Mouse (Mus musculus) intestine, postnatal 0 days (tissue): ENCODE measurements around the gene Dnaaf1. TPM values are rescaled to one million over a fixed set of nuclear protein-coding genes. Genes with fewer than 3 reads are reported as not detected.

Source experiments
- ATAC-seq: fragments of 200-750 bp; cut with Nextera tagmentation; 2 replicates; pipeline ENCODE4 v1.8.0; 2017; ENCODE audit warnings: mild to moderate bottlenecking, moderate TSS enrichment, moderate library complexity
- H3K27ac ChIP-seq: fragments of 300-500 bp; sonication (generic); 2 replicates; pipeline ENCODE4 v1.5.1; 2014; ENCODE audit warnings: mild to moderate bottlenecking, low read depth, low read length, moderate library complexity
- H3K27me3 ChIP-seq: fragments of 300-500 bp; sonication (generic); replicated peaks from 2 replicates; pipeline ENCODE4 v1.6.1; 2014; ENCODE audit warnings: low read length, mixed read lengths; ENCODE audit not compliant: control insufficient read depth, insufficient read depth
- H3K36me3 ChIP-seq: fragments of 300-500 bp; sonication (generic); 2 replicates; pipeline ENCODE4 v1.6.1; 2014; ENCODE audit warnings: mild to moderate bottlenecking, moderate library complexity; ENCODE audit not compliant: control insufficient read depth, insufficient read depth
- H3K4me1 ChIP-seq: fragments of 300-500 bp; sonication (generic); replicated peaks from 2 replicates; pipeline ENCODE4 v1.6.1; 2014; ENCODE audit warnings: antibody characterized with exemption, low read length, mixed read lengths; ENCODE audit not compliant: control insufficient read depth, insufficient read depth
- H3K4me2 ChIP-seq: fragments of 300-500 bp; sonication (generic); replicated peaks from 2 replicates; pipeline ENCODE4 v1.6.1; 2014; ENCODE audit warnings: low read depth, mild to moderate bottlenecking, moderate library complexity
- H3K4me3 ChIP-seq: fragments of 300-500 bp; sonication (generic); 2 replicates; pipeline ENCODE4 v1.5.1; 2014; ENCODE audit warnings: low read depth, low read length
- H3K9ac ChIP-seq: fragments of 300-500 bp; sonication (generic); 2 replicates; pipeline ENCODE4 v1.6.1; 2014; ENCODE audit warnings: mild to moderate bottlenecking, low read depth, low read length
- H3K9me3 ChIP-seq: fragments of 300-500 bp; sonication (generic); 2 replicates; pipeline ENCODE4 v1.6.1; 2016; ENCODE audit warnings: mixed run types; ENCODE audit not compliant: control insufficient read depth
- CTCF ChIP-seq: sonication (generic); IDR thresholded peaks from 2 replicates; pipeline ENCODE4 v1.5.1; 2016; ENCODE audit warnings: low read depth, mild to moderate bottlenecking, control low read depth, antibody characterized with exemption, moderate library complexity
- WGBS: fragments of 180-500 bp; shearing (Covaris S2); extraction: QIAGEN DNeasy Blood & Tissue Kit; methylation state at CpG from one replicate; pipeline ENCODE4 v1.1.7; 2014; 5-methylcytosine and 5-hydroxymethylcytosine counted together
- polyA plus RNA-seq: library from polyadenylated mRNA; unstranded; fragments of >200 nt; fragmentation: Nextera tagmentation; extraction: Ambion mirVana; gene quantifications from 2 replicates; pipeline ENCODE4 v1.2.1, GENCODE M21; 2015

Dnaaf1 gene
- polyA plus RNA-seq, 1 experiment from 2014 or later = 3.6 TPM

GRCm38 (mm10) chr8:119545180-119545579 is 29.9 kb upstream of the Dnaaf1 start:
- H3K36me3 ChIP-seq = peaks cover 60% of the 10 kb centered on the region
- no peak overlapping the region for H3K4me3 ChIP-seq
- 62% methylated on average over 6 of the region's 6 CpGs for WGBS
- no peak overlapping the region for H3K27ac ChIP-seq
- no peaks in the 10 kb centered on the region for H3K27me3 ChIP-seq
- H3K4me1 ChIP-seq = 0 out of 2 replicates have a peak, but pooled peaks cover under 1% of the 10 kb centered on the region
- no peak for TF ChIP-seq CTCF
- H3K9ac ChIP-seq = no peak overlapping the region
- ATAC-seq = no peak
- no peak overlapping the region for H3K4me2 ChIP-seq
- no peaks in the 10 kb centered on the region for H3K9me3 ChIP-seq

GRCm38 (mm10) chr8:119545791-119546190 is 29.2 kb upstream of the Dnaaf1 start:
- no peak overlapping the region for H3K4me3 ChIP-seq
- TF ChIP-seq CTCF = no peak
- no peak overlapping the region for H3K4me2 ChIP-seq
- no peaks in the 10 kb centered on the region for H3K9me3 ChIP-seq
- peaks cover 3% of the 10 kb centered on the region; the same call in 1 of the 2 replicates for H3K4me1 ChIP-seq
- no peak overlapping the region for H3K9ac ChIP-seq
- no peaks in the 10 kb centered on the region for H3K27me3 ChIP-seq
- ATAC-seq = no peak
- H3K36me3 ChIP-seq = peaks cover 54% of the 10 kb centered on the region
- no peak overlapping the region for H3K27ac ChIP-seq
- 93% methylated on average over 6 of the region's 6 CpGs for WGBS

GRCm38 (mm10) chr8:119547019-119547691 is 27.9 kb upstream of the Dnaaf1 start:
- Histone ChIP-seq H3K9ac (no peak overlapping the region), H3K9me3 (no peaks in the 10 kb centered on the region), H3K4me3 (no peak overlapping the region), H3K27me3 (no peaks in the 10 kb centered on the region), H3K27ac (no peak overlapping the region), H3K4me1 (peaks cover 3% of the 10 kb centered on the region; the same call in 1 of the 2 replicates), H3K36me3 (peaks cover 41% of the 10 kb centered on the region), H3K4me2 (no peak overlapping the region)
- no peak for TF ChIP-seq CTCF
- ATAC-seq = no peak
- WGBS = 67% methylated on average over 18 of the region's 18 CpGs

GRCm38 (mm10) chr8:119548560-119549113 is 26.4 kb upstream of the Dnaaf1 start:
- H3K27ac ChIP-seq = peak overlapping the region; percentile 47; the same call in 1 of the 2 replicates
- no peak overlapping the region for H3K4me3 ChIP-seq
- H3K9me3 ChIP-seq = no peaks in the 10 kb centered on the region
- whole genome bisulfite sequencing = 59% methylated on average over 7 of the region's 7 CpGs
- no peaks in the 10 kb centered on the region for H3K27me3 ChIP-seq
- peaks cover 6% of the 10 kb centered on the region for H3K4me1 ChIP-seq
- H3K4me2 ChIP-seq = no peak overlapping the region
- no peak for TF ChIP-seq CTCF
- ATAC-seq = no peak
- peaks cover 31% of the 10 kb centered on the region for H3K36me3 ChIP-seq
- no peak overlapping the region for H3K9ac ChIP-seq

- WGBS = 60% methylated on average over 2 of the region's 2 CpGs
- Histone ChIP-seq H3K36me3 (0 out of 2 replicates have a peak, but pooled peaks cover 5% of the 10 kb centered on the region), H3K4me1 (peaks cover 14% of the 10 kb centered on the region), H3K27me3 (no peaks in the 10 kb centered on the region), H3K9me3 (no peaks in the 10 kb centered on the region), H3K9ac (no peak overlapping the region), H3K27ac (no peak overlapping the region), H3K4me2 (no peak overlapping the region; the same call in 1 of the 2 replicates), H3K4me3 (no peak overlapping the region)
- no peak for TF ChIP-seq CTCF
- ATAC-seq = no peak
These were observed 22.1 kb upstream of the Dnaaf1 start for GRCm38 (mm10) chr8:119552967-119553366.

- no peak for TF ChIP-seq CTCF
- 75% methylated on average over 6 of the region's 6 CpGs for WGBS
- no peaks in the 10 kb centered on the region for H3K9me3 ChIP-seq
- peak overlapping the region; percentile 7; the same call in 1 of the 2 replicates for H3K4me2 ChIP-seq
- H3K4me1 ChIP-seq = peaks cover 10% of the 10 kb centered on the region
- peaks cover 5% of the 10 kb centered on the region; the same call in 1 of the 2 replicates for H3K36me3 ChIP-seq
- peak overlapping the region; percentile 57; the same call in 1 of the 2 replicates for H3K27ac ChIP-seq
- no peaks in the 10 kb centered on the region for H3K27me3 ChIP-seq
- ATAC-seq = no peak
- no peak overlapping the region for H3K9ac ChIP-seq
- no peak overlapping the region for H3K4me3 ChIP-seq
These were observed 19.2 kb upstream of the Dnaaf1 start for GRCm38 (mm10) chr8:119555861-119556260.
